Mouse (Mus musculus): Measurements from ENCODE around the gene Smyd3.

Gene Smyd3

DNA sequence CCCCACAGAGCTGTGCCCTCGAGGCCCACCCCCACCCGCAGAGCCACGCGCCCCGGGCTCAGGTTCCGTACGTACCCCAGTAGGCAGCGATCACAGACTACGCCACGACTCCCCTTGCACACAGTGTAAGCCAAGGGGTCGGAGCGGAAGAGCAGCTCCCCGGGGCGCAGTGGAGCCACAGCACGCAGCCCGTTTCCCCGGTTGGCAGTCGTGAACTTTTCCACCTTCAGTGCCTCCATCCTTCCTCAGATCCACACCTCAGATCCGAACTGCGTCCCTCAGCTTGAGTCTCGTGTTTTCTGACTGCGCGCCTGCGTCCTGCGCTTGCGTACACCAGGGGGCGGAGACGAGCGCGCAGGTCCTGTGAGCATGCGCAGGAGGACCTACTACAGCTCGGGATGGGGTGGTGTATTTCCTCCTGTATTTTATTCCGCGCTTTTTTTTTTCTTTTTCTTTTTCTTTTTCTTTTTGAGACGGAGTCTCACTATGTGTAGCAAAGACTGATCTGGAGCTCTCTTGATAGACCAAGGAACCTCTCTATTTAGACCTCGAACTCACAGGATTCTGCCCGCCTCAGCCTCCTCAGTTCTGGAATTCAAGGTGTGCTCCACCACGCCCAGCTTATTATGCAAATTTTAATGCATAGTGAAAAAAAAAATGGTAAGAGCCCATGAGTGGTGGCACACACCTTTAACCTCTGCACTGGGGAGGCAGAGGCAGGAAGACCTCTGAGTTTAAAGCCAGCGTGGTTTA, at the start of gene Smyd3:
Gene Smyd3 (minus strand): TSS at position 329 of the 753 bp plus-strand sequence.
- DNase-seq (ENCODE audit: extremely low spot score) = peak; percentile 83

GRCm38 (mm10) chr1:179567558-179567957, 49.7 kb upstream of the Smyd3 start:
- peak; percentile 33 for DNase-seq (ENCODE audit: extremely low spot score)

GRCm38 (mm10) chr1:179563926-179564325, 46.1 kb upstream of the Smyd3 start:
- DNase-seq (ENCODE audit: extremely low spot score) = no peak

DNA sequence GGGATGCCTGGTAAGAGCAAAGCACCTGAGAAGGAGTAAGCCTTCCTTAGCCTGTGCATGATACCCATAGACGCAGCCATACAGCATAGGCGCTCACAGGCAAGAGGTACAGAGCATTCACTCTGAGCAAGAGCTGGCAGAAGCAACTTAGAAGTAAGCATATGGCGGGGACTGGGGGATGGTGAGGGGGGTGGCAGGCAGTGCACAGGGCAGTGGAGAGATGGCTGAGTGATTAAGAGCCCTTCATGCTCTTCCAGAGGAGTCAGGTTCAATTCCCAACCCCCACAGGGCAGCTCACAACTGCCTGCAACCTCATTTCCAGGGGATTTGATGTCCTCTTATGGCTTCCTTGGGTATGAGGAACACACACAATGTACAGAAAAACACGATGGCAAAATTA, 45.4 kb upstream of the Smyd3 start:
- DNase-seq (ENCODE audit: extremely low spot score) = no peak

DNA sequence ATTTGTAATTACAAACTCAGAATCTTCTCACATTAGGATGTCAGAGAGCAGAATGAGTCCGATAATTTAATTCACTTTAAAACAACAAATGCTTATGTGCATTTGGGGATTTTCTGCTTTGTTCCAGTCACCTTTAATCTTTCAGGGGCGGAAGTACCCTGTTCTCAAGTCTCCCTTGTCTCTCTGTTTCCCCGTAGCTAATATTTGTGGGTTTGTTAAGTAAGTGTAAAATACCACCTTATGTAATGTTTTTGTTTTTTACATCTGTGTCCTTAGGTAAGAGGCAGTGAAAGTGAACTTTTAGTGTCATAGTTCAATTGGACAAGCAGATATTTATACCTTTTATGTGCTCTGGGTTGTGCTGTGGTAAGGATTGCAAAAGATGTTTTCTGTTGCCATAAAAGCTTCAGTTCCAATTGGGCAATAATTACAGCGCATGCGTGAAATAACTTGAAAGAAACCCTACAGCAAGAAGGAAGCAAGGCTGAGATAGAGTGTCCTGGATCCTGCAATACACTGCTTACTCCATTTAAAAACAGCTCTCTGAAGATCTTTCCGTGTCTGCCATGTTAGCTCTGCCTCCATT, 43.1 kb upstream of the Smyd3 start:
- DNase-seq (ENCODE audit: extremely low spot score) = no peak

- no peak for DNase-seq (ENCODE audit: extremely low spot score)
Measured at GRCm38 (mm10) chr1:179559446-179560194, 41.8 kb upstream of the Smyd3 start.

- DNase-seq (ENCODE audit: extremely low spot score) = no peak
Measured at GRCm38 (mm10) chr1:179556921-179557320, 39.1 kb upstream of the Smyd3 start.

DNA sequence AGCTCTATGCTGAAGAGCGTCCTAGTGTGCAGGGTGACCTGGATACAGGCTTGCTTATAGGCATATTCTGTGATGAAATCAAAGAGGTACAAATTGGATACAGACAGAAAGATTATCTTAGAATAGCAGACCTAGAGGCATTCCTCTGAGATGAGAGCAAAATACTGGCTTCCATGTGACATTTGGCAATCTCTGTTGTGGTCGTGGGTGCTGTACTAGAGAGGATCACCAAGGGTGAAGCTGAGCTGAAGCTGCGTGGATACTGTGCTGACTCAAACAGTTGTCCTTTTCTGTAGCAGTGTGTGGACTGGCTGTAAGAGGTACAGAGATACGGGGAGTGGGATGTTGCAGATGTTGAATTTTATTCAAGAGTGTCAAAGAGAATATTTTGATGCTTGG, 36.1 kb upstream of the Smyd3 start:
- no peak for DNase-seq (ENCODE audit: extremely low spot score)

DNA sequence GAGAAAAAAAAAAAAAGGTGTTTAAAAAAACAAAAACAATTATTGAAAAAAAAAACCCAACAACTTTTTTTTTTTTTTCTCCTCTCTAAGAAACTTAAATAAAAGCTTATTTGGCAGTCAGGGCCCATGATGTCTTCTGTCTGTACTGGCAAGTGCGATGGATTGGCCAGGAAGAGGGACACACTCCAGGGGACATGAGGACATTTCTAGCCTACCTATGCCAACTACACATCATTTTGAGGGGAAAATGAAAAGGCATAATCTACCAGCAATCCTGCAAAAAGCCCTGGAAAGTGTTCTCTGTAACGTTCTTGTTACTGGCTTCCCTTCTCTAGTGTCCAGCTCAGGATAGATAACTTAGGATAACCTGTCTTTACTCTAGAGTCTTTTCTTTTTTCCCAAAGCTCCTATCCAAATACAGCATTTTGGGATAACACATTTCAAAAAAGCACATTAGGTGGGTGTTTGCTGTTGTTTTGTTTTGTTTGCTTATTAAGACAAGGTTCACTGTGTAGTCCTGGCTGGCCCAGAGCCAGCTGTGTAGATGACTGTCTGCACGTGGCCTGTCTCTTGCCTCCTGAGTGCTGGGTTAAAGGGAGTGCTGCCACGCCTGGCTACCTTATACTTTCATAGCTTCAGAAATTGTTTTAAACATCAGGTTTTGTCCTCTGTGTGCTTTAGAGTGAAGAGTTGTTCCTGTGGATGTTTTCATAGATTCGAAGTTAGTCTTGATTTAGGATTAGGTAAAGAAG, 35.5 kb upstream of the Smyd3 start:
- DNase-seq (ENCODE audit: extremely low spot score) = no peak

DNA sequence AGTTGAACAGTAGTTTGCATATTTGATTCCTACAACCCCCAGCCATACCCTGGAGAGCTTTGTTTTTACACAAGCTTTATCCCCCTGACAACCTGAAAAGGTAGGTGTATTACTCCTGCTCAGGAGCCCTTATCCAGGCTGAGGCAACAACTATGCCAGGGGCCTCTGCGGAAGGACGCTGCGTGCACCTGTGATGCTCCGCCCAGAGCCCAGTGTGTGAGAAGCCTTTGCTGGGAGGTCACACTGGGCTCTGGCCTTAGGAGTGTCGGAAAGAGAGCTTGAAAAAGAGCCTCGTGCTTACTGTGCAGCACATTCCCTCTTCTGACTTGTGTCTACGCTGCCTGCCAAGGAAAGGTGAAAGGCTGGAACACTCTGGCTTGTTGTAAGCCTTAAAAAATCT, 34.9 kb upstream of the Smyd3 start:
- no peak for DNase-seq (ENCODE audit: extremely low spot score)

DNA sequence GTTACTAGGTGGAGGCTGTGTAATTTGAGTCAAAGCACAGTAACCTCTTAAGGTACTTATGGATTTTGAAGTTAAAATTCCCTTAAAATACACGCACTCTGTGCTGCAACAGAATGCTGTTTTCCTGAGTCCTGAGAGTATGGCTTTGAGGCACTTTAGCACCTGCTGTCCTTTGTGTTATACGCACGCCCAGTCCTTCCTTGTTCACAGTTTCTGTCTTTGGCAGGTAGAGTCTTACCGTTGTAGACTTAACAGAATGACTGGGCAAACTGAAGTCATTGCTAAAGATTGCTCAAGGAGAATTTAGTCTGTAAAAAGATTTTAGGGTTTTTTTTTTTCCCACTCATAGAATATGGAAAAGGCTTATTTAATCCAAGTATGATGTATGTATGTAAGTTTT, 34.1 kb upstream of the Smyd3 start:
- DNase-seq (ENCODE audit: extremely low spot score) = no peak

DNA sequence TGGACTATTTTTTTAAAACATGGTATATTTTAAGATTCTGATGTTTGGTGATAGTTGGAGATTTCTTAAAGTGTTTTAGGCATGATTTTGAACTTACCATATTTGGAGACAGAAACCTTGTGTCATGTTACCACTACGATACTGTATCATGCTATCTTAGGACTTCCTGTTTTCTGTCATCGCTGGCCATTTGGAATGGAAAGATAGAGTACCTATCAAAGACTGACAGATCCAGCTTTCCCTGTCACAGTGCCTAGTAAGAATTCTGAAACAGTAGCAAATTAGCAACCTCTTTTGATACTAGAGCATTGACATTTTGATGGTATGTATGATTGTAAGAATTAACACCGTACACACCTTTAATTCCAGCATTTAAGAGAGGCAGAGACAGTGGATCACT, 33.5 kb upstream of the Smyd3 start:
- no peak for DNase-seq (ENCODE audit: extremely low spot score)

- DNase-seq (ENCODE audit: extremely low spot score) = no peak
Measured at GRCm38 (mm10) chr1:179548996-179549752, 31.3 kb upstream of the Smyd3 start.

DNA sequence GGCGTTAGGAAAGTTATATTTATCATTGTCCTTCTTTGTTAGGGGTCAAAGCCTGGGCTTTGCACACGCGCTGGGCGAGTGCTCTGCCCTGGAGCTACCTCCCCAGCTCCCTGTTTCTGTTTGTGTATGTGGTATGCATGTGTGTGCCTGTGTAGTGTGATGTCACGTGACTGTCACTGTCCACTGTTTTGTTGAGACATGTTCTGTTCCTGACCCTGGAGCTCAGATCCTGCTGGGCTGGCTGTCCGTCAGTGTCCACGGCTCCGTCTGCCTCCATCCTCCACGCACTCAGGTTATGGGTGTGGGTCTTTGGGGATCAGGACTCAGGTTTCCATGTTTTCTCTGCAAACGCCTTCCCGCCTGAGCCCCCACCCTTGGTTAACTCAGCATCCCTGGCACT, 30.4 kb upstream of the Smyd3 start:
- DNase-seq (ENCODE audit: extremely low spot score) = peak; percentile 15

DNA sequence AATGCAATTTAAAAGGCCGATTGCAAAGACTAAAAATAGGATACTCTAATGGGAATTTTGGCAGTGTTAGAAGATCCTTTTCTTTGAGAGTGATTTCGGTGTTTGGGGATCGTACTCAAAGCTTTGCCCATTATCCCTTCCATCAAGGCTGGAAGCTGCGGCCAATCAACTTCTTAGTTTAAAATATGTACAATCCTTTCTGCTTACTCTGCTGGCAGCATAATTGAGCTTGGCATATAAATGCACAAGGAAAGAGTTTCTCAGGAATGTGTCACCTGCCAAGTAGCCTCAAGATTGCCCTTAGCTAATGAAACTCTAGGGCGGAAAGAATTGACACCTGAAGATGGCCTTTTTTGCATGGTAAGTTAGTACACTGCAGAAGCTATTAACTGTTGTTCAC, 29.3 kb upstream of the Smyd3 start:
- peak; percentile 8 for DNase-seq (ENCODE audit: extremely low spot score)

- no peak for DNase-seq (ENCODE audit: extremely low spot score)
Measured at GRCm38 (mm10) chr1:179546551-179546917, 28.7 kb upstream of the Smyd3 start.

DNA sequence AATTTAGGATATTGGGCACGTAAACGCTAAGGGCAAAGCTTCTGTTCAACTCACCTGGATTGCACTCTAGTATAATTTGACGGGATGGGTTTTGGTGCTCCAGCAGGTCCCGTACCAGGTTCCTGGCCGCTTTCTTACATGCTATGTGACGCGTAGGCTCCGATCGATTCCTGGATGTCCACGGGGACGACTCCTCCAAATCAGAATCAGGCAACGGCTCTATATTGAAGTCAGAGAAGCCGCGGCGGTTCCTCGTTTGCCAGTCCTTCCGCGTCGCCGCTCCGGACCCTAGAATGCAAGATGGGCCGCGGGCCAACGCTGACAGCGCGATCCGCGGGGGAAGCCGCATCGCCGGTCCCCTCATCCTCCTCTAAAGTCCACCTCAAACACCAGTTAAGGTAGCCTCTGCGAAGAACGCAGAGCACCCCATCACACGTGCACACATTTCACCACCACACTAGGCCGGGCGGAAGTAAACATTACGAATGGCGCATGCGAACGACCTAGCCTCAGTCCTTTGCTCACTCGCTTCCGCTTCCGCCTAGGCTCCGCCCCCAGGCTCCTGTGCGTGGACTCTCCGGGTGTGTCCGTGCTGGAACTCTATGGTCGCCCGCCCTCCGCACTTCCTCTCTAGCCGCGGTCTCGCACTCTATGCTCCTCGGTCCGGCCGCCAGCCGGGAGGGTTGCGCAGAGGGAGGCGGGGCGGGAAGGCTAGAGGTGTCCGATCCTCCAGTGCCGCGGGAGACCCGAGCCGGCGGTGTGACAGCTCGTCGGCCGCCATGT, 28.1 kb upstream of the Smyd3 start, which contains the start of the genes Tfb2m and Cnst:
Gene Tfb2m (minus strand): TSS at position 500 of the 783 bp plus-strand sequence.
Gene Cnst (plus strand): TSS at position 603 of the 783 bp plus-strand sequence.
- peak; percentile 100 for DNase-seq (ENCODE audit: extremely low spot score)

GRCm38 (mm10) chr1:179541502-179541901, 23.7 kb upstream of the Smyd3 start:
- DNase-seq (ENCODE audit: extremely low spot score) = peak; percentile 5

DNA sequence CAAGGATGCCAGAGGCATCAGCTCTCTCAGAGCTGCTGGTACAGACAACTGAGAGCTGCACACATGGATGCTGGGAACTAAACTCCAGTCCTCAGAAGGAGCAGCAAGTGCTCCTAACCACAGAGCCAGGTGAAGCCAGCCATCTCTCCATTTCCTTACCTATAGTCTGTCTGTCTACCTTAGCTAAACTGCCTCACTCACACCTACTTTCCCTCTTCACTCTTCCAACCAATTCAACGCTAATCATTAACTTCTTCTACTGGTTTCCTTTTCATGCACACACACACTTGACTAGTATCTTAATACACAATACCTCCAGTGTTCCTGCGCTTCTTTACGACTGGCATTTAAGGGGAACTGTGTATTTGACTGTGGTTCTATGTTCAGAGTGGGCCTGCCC, 22.0 kb upstream of the Smyd3 start:
- DNase-seq (ENCODE audit: extremely low spot score) = no peak

DNA sequence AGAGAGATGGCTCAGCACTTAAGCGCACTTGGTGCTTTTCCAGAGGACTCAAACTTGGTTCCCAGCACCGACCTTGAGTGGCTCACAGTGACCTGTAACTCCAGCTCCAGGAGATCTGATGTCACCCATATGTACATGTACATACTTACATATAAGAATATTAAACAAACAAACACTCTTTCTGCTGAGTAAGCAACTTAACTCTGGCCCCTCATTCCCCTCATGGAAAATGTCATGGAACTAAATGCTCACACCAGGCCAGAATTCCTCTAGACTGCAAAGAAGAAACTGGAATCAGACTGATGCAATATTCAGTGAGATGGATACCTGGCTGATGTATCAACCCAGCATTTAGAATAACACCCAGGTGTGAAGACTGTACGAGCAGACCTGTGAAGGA, 21.2 kb upstream of the Smyd3 start:
- no peak for DNase-seq (ENCODE audit: extremely low spot score)

DNA sequence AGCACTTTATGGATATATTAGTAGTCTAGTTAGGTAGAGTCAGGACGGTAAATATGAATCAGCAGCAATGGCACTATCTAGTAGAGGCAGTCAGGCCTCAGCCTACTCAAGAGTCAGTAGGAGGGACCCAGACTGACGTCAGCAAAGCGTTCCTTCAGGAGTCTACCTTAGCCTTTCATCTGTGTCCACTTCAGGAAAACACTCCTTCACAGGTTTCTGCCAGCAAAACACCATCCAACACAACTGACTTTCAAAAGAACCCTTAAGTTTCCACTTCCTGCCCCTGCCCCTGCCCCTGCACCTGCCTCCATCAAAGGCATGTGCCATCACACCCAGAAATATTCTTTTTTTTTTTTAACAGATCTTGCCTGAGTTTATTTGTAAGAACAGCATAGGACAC, 2.1 kb upstream of the Smyd3 start:
- no peak for DNase-seq (ENCODE audit: extremely low spot score)

Measured in embryo, embryonic 9.5 days (tissue).